Mouse (Mus musculus) E14TG2a.4 (cell line): ENCODE results near the gene Serping1.

ENCODE experiments used
- CTCF ChIP-seq: conservative IDR thresholded peaks from 2 replicates; pipeline ENCODE4 v1.5.1; 2014; ENCODE audit warnings: low read length
- NANOG ChIP-seq: IDR thresholded peaks from 2 replicates; pipeline ENCODE4 v1.6.1; 2014; ENCODE audit warnings: borderline replicate concordance, low read length, mixed read lengths
- POU5F1 ChIP-seq: IDR thresholded peaks from 2 replicates; pipeline ENCODE4 v1.6.1; 2014; ENCODE audit warnings: low read length, borderline replicate concordance

DNA sequence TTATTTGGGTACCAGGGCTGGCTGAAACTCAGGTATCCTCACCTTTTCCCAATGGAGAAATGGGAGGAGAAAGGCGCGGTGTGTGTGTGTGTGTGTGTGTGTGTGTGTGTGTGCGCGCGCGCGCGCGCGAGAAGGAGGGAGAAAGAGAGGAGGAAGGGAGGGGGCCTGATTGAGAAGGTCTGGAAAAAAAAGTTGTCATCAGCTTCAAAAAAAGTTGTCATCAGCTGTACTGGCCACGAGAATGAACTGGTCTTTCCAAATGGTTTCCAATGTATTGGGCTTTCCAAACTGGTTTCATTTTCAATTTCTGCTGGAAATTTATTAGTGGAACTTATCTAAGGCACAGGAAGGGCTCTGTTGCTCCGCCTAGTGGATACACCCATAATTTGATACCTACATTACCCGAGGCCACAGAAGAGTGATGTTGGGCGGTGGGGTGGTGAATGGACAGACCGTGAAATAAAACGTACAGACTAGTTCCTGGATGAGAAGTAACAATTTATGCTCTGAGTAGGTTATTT lies 23.9 kb upstream of the Serping1 start:
- TF ChIP-seq CTCF = peak; percentile 58
- TF ChIP-seq NANOG = no peak
- TF ChIP-seq POU5F1 = no peak
